Comparison of ENCODE assay signal across 11 mouse cellular contexts in the genomic region with DNA sequence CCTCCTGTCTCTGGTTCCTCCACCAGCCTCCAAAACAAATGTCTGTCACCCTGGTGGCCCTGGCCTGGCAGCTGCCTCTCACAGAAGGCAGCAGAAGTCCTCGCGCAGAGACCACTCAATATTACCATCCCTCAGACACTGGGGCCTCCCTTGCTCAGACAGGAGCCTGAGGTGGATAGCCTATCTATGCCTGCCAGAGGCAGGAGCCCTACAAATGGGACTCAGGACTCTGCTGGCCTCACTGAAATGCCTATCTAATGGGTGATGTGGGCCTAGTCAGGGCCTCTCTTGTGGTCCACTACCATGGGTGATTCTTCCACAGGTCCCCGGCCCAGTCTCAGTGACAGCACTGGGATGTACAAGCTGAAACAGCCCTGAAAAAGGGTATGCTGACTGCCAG. TPM values are rescaled to one million over a fixed set of nuclear protein-coding genes. Genes with fewer than 3 reads are reported as not detected.
DNase-seq lines count a peak whose midpoint lies in the region; ATAC-seq and TF ChIP-seq lines count a peak whose summit lies in the region.
"Had no signal": no experiment of that assay in that cellular context is flagged by ENCODE, and none has a peak within 500 bp of the region (broad histone marks: within the 10 kb centered on the region; RNA-seq: fewer than 3 reads in every experiment).

No protein-coding gene starts in this region.

- peak overlapping the region; percentile 70 for H3K4me3 ChIP-seq in erythroblast, embryonic 14.5 days (replicated peaks)
- H3K4me3 ChIP-seq in MEL (ENCODE audit: control insufficient read depth in 1 of 2, insufficient read depth in 1 of 2, low read depth in 2 of 2, low read length in 2 of 2): peak overlapping the region; percentile 79 to 80
- H3K4me3 ChIP-seq in hindbrain, embryonic 12.5 days: peak overlapping the region; percentile 81; the same call in 1 of the 2 replicates
- H3K4me3 ChIP-seq in liver, postnatal 0 days (ENCODE audit: low read depth, low read length): peak overlapping the region; percentile 80

- no peaks in the 10 kb centered on the region for H3K9me3 ChIP-seq in erythroblast, embryonic 14.5 days (ENCODE audit: control insufficient read depth, low read length)
- no peaks in the 10 kb centered on the region for H3K9me3 ChIP-seq in MEL (replicated peaks; ENCODE audit: insufficient read depth, low read length)
- no peaks in the 10 kb centered on the region for H3K9me3 ChIP-seq in hindbrain, embryonic 12.5 days (replicated peaks)
- H3K9me3 ChIP-seq in liver, postnatal 0 days (ENCODE audit: low read length): no peaks in the 10 kb centered on the region

- no peak for TF ChIP-seq POLR2A in MEL (IDR thresholded peaks at IDR 0.05; ENCODE audit: control insufficient read depth in 1 of 2, insufficient read depth in 1 of 2, low read depth in 1 of 2, low read length in 2 of 2, poor library complexity in 1 of 2)

- peaks cover 78% of the 10 kb centered on the region for H3K4me1 ChIP-seq in erythroblast, embryonic 14.5 days (ENCODE audit: control insufficient read depth)
- peaks cover 2 to 14% of the 10 kb centered on the region in 2 experiments; a peak in 3 of 4 replicates for H3K4me1 ChIP-seq in MEL (ENCODE audit: control insufficient read depth in 1 of 2, insufficient read depth in 2 of 2, low read length in 2 of 2)
- H3K4me1 ChIP-seq in hindbrain, embryonic 12.5 days: peaks cover 30% of the 10 kb centered on the region
- H3K4me1 ChIP-seq in liver, postnatal 0 days (ENCODE audit: insufficient read depth): peaks cover 46% of the 10 kb centered on the region

- no peak for TF ChIP-seq EP300 in MEL (IDR thresholded peaks at IDR 0.05; ENCODE audit: low read depth in 1 of 2, low read length in 2 of 2)
- no peak for TF ChIP-seq EP300 in liver, postnatal 0 days (IDR thresholded peaks at IDR 0.05; ENCODE audit: low read depth)

- no peak for ATAC-seq in erythroblast, adult 5-6 weeks (replicated peaks; ENCODE audit: low FRiP score, poor library complexity, severe bottlenecking)
- no peak for ATAC-seq in hindbrain, embryonic 12.5 days (ENCODE audit: low FRiP score)
- ATAC-seq in liver, postnatal 0 days: no peak

- H3K79me2 ChIP-seq in MEL (ENCODE audit: control insufficient read depth, insufficient read depth, low read length, poor library complexity): peaks cover 19% of the 10 kb centered on the region

- peak overlapping the region; percentile 79 for H3K9ac ChIP-seq in MEL (ENCODE audit: control insufficient read depth, low read depth, low read length, poor library complexity, severe bottlenecking)
- peak overlapping the region; percentile 87 for H3K9ac ChIP-seq in hindbrain, embryonic 12.5 days
- H3K9ac ChIP-seq in liver, postnatal 0 days (replicated peaks): peak overlapping the region; percentile 70

- H3K36me3 ChIP-seq in erythroblast, embryonic 14.5 days (ENCODE audit: control insufficient read depth): peaks cover 53% of the 10 kb centered on the region
- H3K36me3 ChIP-seq in MEL (ENCODE audit: control insufficient read depth in 1 of 2, insufficient read depth in 2 of 2, low read length in 2 of 2): peaks cover 0 to 1% of the 10 kb centered on the region in 2 experiments; a peak in 2 of 4 replicates
- peaks cover 9% of the 10 kb centered on the region for H3K36me3 ChIP-seq in hindbrain, embryonic 12.5 days
- H3K36me3 ChIP-seq in liver, postnatal 0 days (replicated peaks; ENCODE audit: insufficient read depth, low read length): peaks cover 7% of the 10 kb centered on the region; the same call in 1 of the 2 replicates

- no peak for TF ChIP-seq RAD21 in MEL (IDR thresholded peaks at IDR 0.05; ENCODE audit: low read depth, low read length)

- no peak overlapping the region for H3K27ac ChIP-seq in MEL (ENCODE audit: control insufficient read depth, low read depth, low read length)
- peak overlapping the region; percentile 96; the same call in 1 of the 2 replicates for H3K27ac ChIP-seq in hindbrain, embryonic 12.5 days
- H3K27ac ChIP-seq in liver, postnatal 0 days (ENCODE audit: low read depth): peak overlapping the region; percentile 62

- peak overlapping the region; percentile 79 for H3K4me2 ChIP-seq in hindbrain, embryonic 12.5 days (replicated peaks)
- peak overlapping the region; percentile 87 for H3K4me2 ChIP-seq in liver, postnatal 0 days (ENCODE audit: low read depth, low read length)

- 83% methylated on average over 3 of the region's 3 CpGs for WGBS in hindbrain, embryonic 12.5 days
- WGBS in liver, postnatal 0 days (ENCODE audit: insufficient replicate concordance): 48% methylated on average over 3 of the region's 3 CpGs

- H3K27me3 ChIP-seq in erythroblast, embryonic 14.5 days (ENCODE audit: control insufficient read depth): no peaks in the 10 kb centered on the region
- no peaks in the 10 kb centered on the region for H3K27me3 ChIP-seq in MEL (ENCODE audit: control insufficient read depth in 1 of 2, insufficient read depth in 2 of 2, low read length in 2 of 2)
- H3K27me3 ChIP-seq in hindbrain, embryonic 12.5 days: peaks cover 4% of the 10 kb centered on the region; the same call in 1 of the 2 replicates
- no peaks in the 10 kb centered on the region for H3K27me3 ChIP-seq in liver, postnatal 0 days (ENCODE audit: insufficient read depth, low read length)

- TF ChIP-seq CTCF in MEL (IDR thresholded peaks at IDR 0.05 in 2 of 3, conservative IDR thresholded peaks at IDR 0.05 in 1 of 3; ENCODE audit: control insufficient read depth in 1 of 3, insufficient read depth in 1 of 3, low read depth in 2 of 3, low read length in 3 of 3, poor library complexity in 1 of 3, severe bottlenecking in 1 of 3): no peak
- no peak for TF ChIP-seq CTCF in liver, postnatal 0 days (IDR thresholded peaks at IDR 0.05; ENCODE audit: low read depth)

- no peak for DNase-seq in MEL (ENCODE audit: low read depth, low spot score)
- DNase-seq in liver, postnatal 0 days: no peak
- DNase-seq in cerebellum, postnatal 10 days: no peak
- no peak for DNase-seq in ovary, adult 18-20 months (ENCODE audit: low spot score)
- DNase-seq in cerebellum, postnatal 4 days (ENCODE audit: low spot score in 2 of 2): no peak
- DNase-seq: kidney, adult 2 months had no signal

TF ChIP-seq in MEL, 35 proteins besides CTCF, POLR2A, EP300 and RAD21:
- TF ChIP-seq CHD2 (IDR thresholded peaks at IDR 0.05; ENCODE audit: low read length) (no peak), TAL1 (IDR thresholded peaks at IDR 0.05; ENCODE audit: low read length) (peak; percentile 27; the same call in 1 of the 2 replicates)

RNA-seq across cellular contexts. Expression of a gene that starts 1.7 kb away (rescaled TPM):
- polyA plus RNA-seq in erythroblast, embryonic 14.5 days (2012): 21.8 and 26.2 TPM in 2 replicates
- 0.96 and 1.5 TPM in 2 replicates for total RNA-seq in erythroblast, adult 5-6 weeks (2015; ENCODE audit: low replicate concordance)
- 7.3 and 11.6 TPM in 2 replicates for total RNA-seq in erythroblast, adult 5-6 weeks (2017; ENCODE audit: low replicate concordance)
- total RNA-seq in MEL (2012; rRNA removed): 84.8 and 165 TPM in 2 replicates
- 100 to 1,000 TPM in 1 of 2 experiments, not detected in 1; 267 TPM for polyA plus RNA-seq in MEL (2012; ENCODE audit: insufficient read depth in 1 of 2, insufficient read length in 2 of 2, low read depth in 1 of 2, low replicate concordance in 2 of 2, missing spikeins in 1 of 2)
- polyA plus RNA-seq in hindbrain, embryonic 12.5 days (2016; fragmentation: Nextera tagmentation; extraction: Ambion mirVana): 118 and 132 TPM in 2 replicates
- polyA plus RNA-seq in liver, postnatal 0 days (2015; fragmentation: Nextera tagmentation; extraction: Ambion mirVana): 23.5 and 31.3 TPM in 2 replicates

RNA-seq across cellular contexts. Expression of a gene that starts 29.8 kb away (rescaled TPM):
- polyA plus RNA-seq in erythroblast, embryonic 14.5 days (2012): 1.2 and 2.4 TPM in 2 replicates
- total RNA-seq in erythroblast, adult 5-6 weeks (2015; ENCODE audit: low replicate concordance): 0.77 and 3.1 TPM in 2 replicates
- 0.28 and 0.68 TPM in 2 replicates for total RNA-seq in erythroblast, adult 5-6 weeks (2017; ENCODE audit: low replicate concordance)
- 9.3 and 10.7 TPM in 2 replicates for total RNA-seq in MEL (2012; rRNA removed)
- polyA plus RNA-seq in MEL (2012; ENCODE audit: insufficient read depth in 1 of 2, insufficient read length in 2 of 2, low read depth in 1 of 2, low replicate concordance in 2 of 2, missing spikeins in 1 of 2): 10 to 100 TPM in 1 of 2 experiments, not detected in 1; 15.6 TPM
- polyA plus RNA-seq in hindbrain, embryonic 12.5 days (2016; fragmentation: Nextera tagmentation; extraction: Ambion mirVana): 33.8 and 34.8 TPM in 2 replicates
- 4.0 and 4.4 TPM in 2 replicates for polyA plus RNA-seq in liver, postnatal 0 days (2015; fragmentation: Nextera tagmentation; extraction: Ambion mirVana)

RNA-seq across cellular contexts. Expression of a gene that starts 33.6 kb away (rescaled TPM):
- polyA plus RNA-seq in erythroblast, embryonic 14.5 days (2012): not detected in 2 replicates
- not detected in 2 replicates for total RNA-seq in erythroblast, adult 5-6 weeks (2015; ENCODE audit: low replicate concordance)
- 0.42 and 0.43 TPM in 2 replicates for total RNA-seq in erythroblast, adult 5-6 weeks (2017; ENCODE audit: low replicate concordance)
- total RNA-seq in MEL (2012; rRNA removed): not detected in 2 replicates
- not detected for polyA plus RNA-seq in MEL (2012; ENCODE audit: insufficient read depth in 1 of 2, insufficient read length in 2 of 2, low read depth in 1 of 2, low replicate concordance in 2 of 2, missing spikeins in 1 of 2)
- 0.48 TPM in 1 of 2 replicates, not detected in the other for polyA plus RNA-seq in hindbrain, embryonic 12.5 days (2016; fragmentation: Nextera tagmentation; extraction: Ambion mirVana)
- not detected in 2 replicates for polyA plus RNA-seq in liver, postnatal 0 days (2015; fragmentation: Nextera tagmentation; extraction: Ambion mirVana)
- total RNA-seq: neutrophil, adult 5-6 weeks had no signal
- polyA plus RNA-seq: brain, embryonic 14.5 days had no signal

RNA-seq across cellular contexts. Expression of a gene that starts 35.2 kb away (rescaled TPM):
- not detected in 2 replicates for polyA plus RNA-seq in erythroblast, embryonic 14.5 days (2012)
- not detected in 2 replicates for total RNA-seq in erythroblast, adult 5-6 weeks (2015; ENCODE audit: low replicate concordance)
- total RNA-seq in erythroblast, adult 5-6 weeks (2017; ENCODE audit: low replicate concordance): 0.60 TPM in 1 of 2 replicates, not detected in the other
- total RNA-seq in MEL (2012; rRNA removed): not detected in 2 replicates
- polyA plus RNA-seq in MEL (2012; ENCODE audit: insufficient read depth in 1 of 2, insufficient read length in 2 of 2, low read depth in 1 of 2, low replicate concordance in 2 of 2, missing spikeins in 1 of 2): under 1 TPM in 1 of 2 experiments, not detected in 1; 0.17 TPM
- 0.20 and 0.23 TPM in 2 replicates for polyA plus RNA-seq in hindbrain, embryonic 12.5 days (2016; fragmentation: Nextera tagmentation; extraction: Ambion mirVana)
- not detected in 2 replicates for polyA plus RNA-seq in liver, postnatal 0 days (2015; fragmentation: Nextera tagmentation; extraction: Ambion mirVana)

RNA-seq across cellular contexts. Expression of a gene that starts 37.8 kb away (rescaled TPM):
- 0.01 and 0.02 TPM in 2 replicates for polyA plus RNA-seq in erythroblast, embryonic 14.5 days (2012)
- total RNA-seq in erythroblast, adult 5-6 weeks (2015; ENCODE audit: low replicate concordance): 3.1 and 5.4 TPM in 2 replicates
- 3.4 and 9.8 TPM in 2 replicates for total RNA-seq in erythroblast, adult 5-6 weeks (2017; ENCODE audit: low replicate concordance)
- 5.7 and 7.8 TPM in 2 replicates for total RNA-seq in MEL (2012; rRNA removed)
- 10 to 100 TPM in 1 of 2 experiments, not detected in 1; 18.5 TPM for polyA plus RNA-seq in MEL (2012; ENCODE audit: insufficient read depth in 1 of 2, insufficient read length in 2 of 2, low read depth in 1 of 2, low replicate concordance in 2 of 2, missing spikeins in 1 of 2)
- polyA plus RNA-seq in hindbrain, embryonic 12.5 days (2016; fragmentation: Nextera tagmentation; extraction: Ambion mirVana): 1.3 and 1.4 TPM in 2 replicates
- 1.5 and 1.7 TPM in 2 replicates for polyA plus RNA-seq in liver, postnatal 0 days (2015; fragmentation: Nextera tagmentation; extraction: Ambion mirVana)
